Mouse (Mus musculus) C2C12 (cell line): ENCODE measurements around the gene Emsy. TPM values are rescaled to one million over a fixed set of nuclear protein-coding genes. Genes with fewer than 3 reads are reported as not detected.

Experiments used
- H3K27me3 ChIP-seq: one replicate; pipeline ENCODE4 v1.6.1; 2011; ENCODE audit not compliant: control insufficient read depth, insufficient read depth, insufficient read length
- H3K36me3 ChIP-seq: one replicate; pipeline ENCODE4 v1.6.1; 2011; ENCODE audit not compliant: control insufficient read depth, insufficient read depth
- H3K4me3 ChIP-seq: one replicate; pipeline ENCODE4 v1.5.1; 2011; ENCODE audit warnings: mild to moderate bottlenecking, control low read depth; ENCODE audit not compliant: poor library complexity, insufficient read depth, severe bottlenecking
- H3K79me2 ChIP-seq: one replicate; pipeline ENCODE4 v1.6.1; 2011; ENCODE audit not compliant: control insufficient read depth, insufficient read depth
- H3K79me3 ChIP-seq: one replicate; pipeline ENCODE4 v1.6.1; 2011; ENCODE audit warnings: low read depth, control low read depth
- H3ac ChIP-seq: one replicate; pipeline ENCODE3; 2011; ENCODE audit warnings: low read depth; ENCODE audit not compliant: control insufficient read depth, insufficient read length
- CEBPB ChIP-seq: IDR thresholded peaks from one replicate; pipeline ENCODE4 v1.6.1; 2011; ENCODE audit warnings: low read depth, mild to moderate bottlenecking, control low read depth, moderate library complexity
- CTCF ChIP-seq: IDR thresholded peaks from one replicate; pipeline ENCODE4 v1.5.1; 2011; ENCODE audit not compliant: control insufficient read depth, insufficient read depth, insufficient read length
- FOSL1 ChIP-seq: IDR thresholded peaks from one replicate; pipeline ENCODE4 v1.8.0; 2011; ENCODE audit warnings: mild to moderate bottlenecking, low read length; ENCODE audit not compliant: poor library complexity, insufficient read depth, severe bottlenecking
- MAX ChIP-seq: IDR thresholded peaks from one replicate; pipeline ENCODE4 v1.6.1; 2011; ENCODE audit warnings: mild to moderate bottlenecking, control low read depth
- MYOD1 ChIP-seq: IDR thresholded peaks from one replicate; pipeline ENCODE4 v1.6.1; 2011; ENCODE audit warnings: low read depth; ENCODE audit not compliant: control insufficient read depth, insufficient read length
- MYOG ChIP-seq: IDR thresholded peaks from one replicate; pipeline ENCODE4 v1.6.1; 2011; ENCODE audit not compliant: control insufficient read depth, insufficient read length; ENCODE audit errors: extremely low read depth
- USF1 ChIP-seq: IDR thresholded peaks from one replicate; pipeline ENCODE4 v1.6.1; 2011; ENCODE audit warnings: low read depth, mild to moderate bottlenecking, control low read depth, moderate library complexity
- polyA plus RNA-seq: library from polyadenylated mRNA; unstranded; fragments of >200 nt; fragmentation: generic; extraction: Trizol; gene quantifications from one replicate; pipeline ENCODE4 v1.2.1, GENCODE M21; 2012; ENCODE audit warnings: missing spikeins

Emsy gene
- polyA plus RNA-seq, 1 experiment: 12.1 TPM

- H3K27me3 ChIP-seq: no peaks in the 10 kb centered on the region
Measured at GRCm38 (mm10) chr7:98573231-98573781, 83.3 kb downstream of the Emsy start.

GRCm38 (mm10) chr7:98572223-98572868 lies 84.2 kb downstream of the Emsy start:
- TF ChIP-seq FOSL1 (no peak), CEBPB (no peak), CTCF (no peak), MYOG (no peak), MAX (no peak), MYOD1 (no peak), USF1 (no peak)
- Histone ChIP-seq H3K4me3 (no peak overlapping the region), H3K27me3 (no peaks in the 10 kb centered on the region), H3ac (no peak overlapping the region), H3K36me3 (no peaks in the 10 kb centered on the region), H3K79me3 (no peaks in the 10 kb centered on the region), H3K79me2 (no peaks in the 10 kb centered on the region)

More at GRCm38 (mm10) chr7:98573231-98573781, 83.3 kb downstream of the Emsy start:
- H3K79me3 ChIP-seq: no peaks in the 10 kb centered on the region
- TF ChIP-seq CEBPB: no peak
- no peak for TF ChIP-seq MYOG
- TF ChIP-seq FOSL1: no peak
- no peak for TF ChIP-seq MYOD1
- no peak for TF ChIP-seq USF1
- no peak for TF ChIP-seq MAX
- no peak for TF ChIP-seq CTCF
- no peak overlapping the region for H3K4me3 ChIP-seq
- H3K36me3 ChIP-seq: no peaks in the 10 kb centered on the region
- H3ac ChIP-seq: no peak overlapping the region
- no peaks in the 10 kb centered on the region for H3K79me2 ChIP-seq

- H3K27me3 ChIP-seq: no peaks in the 10 kb centered on the region
- H3ac ChIP-seq: no peak overlapping the region
- TF ChIP-seq MYOG: no peak
- no peak for TF ChIP-seq CTCF
- TF ChIP-seq USF1: no peak
- TF ChIP-seq FOSL1: no peak
- TF ChIP-seq MYOD1: no peak
- H3K79me3 ChIP-seq: no peaks in the 10 kb centered on the region
- H3K36me3 ChIP-seq: no peaks in the 10 kb centered on the region
- H3K4me3 ChIP-seq: no peak overlapping the region
- H3K79me2 ChIP-seq: no peaks in the 10 kb centered on the region
Measured at GRCm38 (mm10) chr7:98570824-98571505, 85.6 kb downstream of the Emsy start.

GRCm38 (mm10) chr7:98567056-98567455 lies 89.5 kb downstream of the Emsy start:
- Histone ChIP-seq H3K79me2 (no peaks in the 10 kb centered on the region), H3K36me3 (no peaks in the 10 kb centered on the region), H3ac (no peak overlapping the region), H3K4me3 (no peak overlapping the region), H3K27me3 (no peaks in the 10 kb centered on the region), H3K79me3 (no peaks in the 10 kb centered on the region)
- TF ChIP-seq USF1: no peak
- TF ChIP-seq MYOG: no peak
- TF ChIP-seq FOSL1: no peak
- no peak for TF ChIP-seq CEBPB

- Histone ChIP-seq H3K36me3 (no peaks in the 10 kb centered on the region), H3K27me3 (no peaks in the 10 kb centered on the region), H3K79me3 (no peaks in the 10 kb centered on the region), H3K79me2 (no peaks in the 10 kb centered on the region), H3ac (no peak overlapping the region), H3K4me3 (no peak overlapping the region)
- no peak for TF ChIP-seq MAX
- no peak for TF ChIP-seq MYOG
- no peak for TF ChIP-seq CTCF
- no peak for TF ChIP-seq MYOD1
- TF ChIP-seq CEBPB: no peak
- no peak for TF ChIP-seq USF1
- TF ChIP-seq FOSL1: no peak
Measured at GRCm38 (mm10) chr7:98564607-98565364, 91.8 kb downstream of the Emsy start.
